8 mouse cellular contexts compared by ENCODE assay signal in genomic region chr2:163601712-163602100, GRCm38 (mm10). TPM values are rescaled to one million over a fixed set of nuclear protein-coding genes. Genes with fewer than 3 reads are reported as not detected.
A peak's percentile ranks its signal among the peaks of the same experiment; 100 is the strongest.
DNase-seq lines count a peak whose midpoint lies in the region; ATAC-seq and TF ChIP-seq lines count a peak whose summit lies in the region.

No protein-coding gene starts in this region.

- DNase-seq in layer of hippocampus, adult 2 months (ENCODE audit: low spot score in 2 of 2), result no peak
- DNase-seq in layer of hippocampus, postnatal 25 days (ENCODE audit: extremely low spot score in 1 of 2, low spot score in 1 of 2), result no peak
- DNase-seq in hindbrain, postnatal 0 days (ENCODE audit: low spot score), result peak; percentile 9
- no peak for DNase-seq in urinary bladder, postnatal 10 days (ENCODE audit: low spot score)
- DNase-seq in thymus, postnatal 4 days, result no peak
- DNase-seq in urinary bladder, postnatal 25 days (ENCODE audit: low spot score), result no peak

- H3K9ac ChIP-seq in embryonic facial prominence, embryonic 12.5 days, result no peak overlapping the region
- H3K9ac ChIP-seq in hindbrain, postnatal 0 days (replicated peaks; ENCODE audit: low read length), result peak overlapping the region; percentile 37; the same call in 1 of the 2 replicates

- peaks cover 24% of the 10 kb centered on the region for H3K79me2 ChIP-seq in myocyte (ENCODE audit: control insufficient read depth, insufficient read depth)

- H3K27me3 ChIP-seq in embryonic facial prominence, embryonic 12.5 days, result no peaks in the 10 kb centered on the region
- H3K27me3 ChIP-seq in hindbrain, postnatal 0 days (ENCODE audit: insufficient read depth, low read length), result no peaks in the 10 kb centered on the region
- H3K27me3 ChIP-seq in myocyte (ENCODE audit: control insufficient read depth, insufficient read depth, insufficient read length), result no peaks in the 10 kb centered on the region

- peak overlapping the region; percentile 86 for H3K4me3 ChIP-seq in layer of hippocampus, adult 2 months
- peak overlapping the region; percentile 88 for H3K4me3 ChIP-seq in embryonic facial prominence, embryonic 12.5 days
- H3K4me3 ChIP-seq in hindbrain, postnatal 0 days (ENCODE audit: low read length), result peak overlapping the region; percentile 81
- H3K4me3 ChIP-seq in myocyte, result peak overlapping the region; percentile 91

- peak overlapping the region; percentile 55 for H3ac ChIP-seq in myocyte (ENCODE audit: control insufficient read depth, insufficient read length)

- no peak for ATAC-seq in embryonic facial prominence, embryonic 12.5 days (ENCODE audit: insufficient number of reproducible peaks, insufficient read depth, low FRiP score, low TSS enrichment)
- no peak for ATAC-seq in hindbrain, postnatal 0 days

- peak overlapping the region; percentile 95 for H3K4me2 ChIP-seq in embryonic facial prominence, embryonic 12.5 days (replicated peaks)
- peak overlapping the region; percentile 86 for H3K4me2 ChIP-seq in hindbrain, postnatal 0 days (ENCODE audit: low read depth, low read length)
- H3K4me2 ChIP-seq in myocyte (ENCODE audit: low read depth), result peak overlapping the region; percentile 70

- WGBS in embryonic facial prominence, embryonic 12.5 days, result 75% methylated on average over 7 of the region's 7 CpGs
- WGBS in hindbrain, postnatal 0 days, result 74% methylated on average over 7 of the region's 7 CpGs

- no peak for TF ChIP-seq CTCF in layer of hippocampus, adult 2 months (conservative IDR thresholded peaks at IDR 0.05)
- no peak for TF ChIP-seq CTCF in hindbrain, postnatal 0 days (IDR thresholded peaks at IDR 0.05; ENCODE audit: low read depth)

- H3K4me1 ChIP-seq in embryonic facial prominence, embryonic 12.5 days, result peaks cover 9% of the 10 kb centered on the region
- peaks cover 7% of the 10 kb centered on the region for H3K4me1 ChIP-seq in hindbrain, postnatal 0 days (ENCODE audit: insufficient read depth, low read length)

- H3K36me3 ChIP-seq in embryonic facial prominence, embryonic 12.5 days, result no peaks in the 10 kb centered on the region
- no peaks in the 10 kb centered on the region for H3K36me3 ChIP-seq in hindbrain, postnatal 0 days (ENCODE audit: insufficient read depth, low read length)
- no peaks in the 10 kb centered on the region for H3K36me3 ChIP-seq in myocyte (ENCODE audit: control insufficient read depth, insufficient read depth)

- no peaks in the 10 kb centered on the region for H3K9me3 ChIP-seq in embryonic facial prominence, embryonic 12.5 days
- no peaks in the 10 kb centered on the region for H3K9me3 ChIP-seq in hindbrain, postnatal 0 days (ENCODE audit: low read length)

- peak overlapping the region; percentile 99 for H3K27ac ChIP-seq in layer of hippocampus, adult 2 months
- no peak overlapping the region for H3K27ac ChIP-seq in embryonic facial prominence, embryonic 12.5 days
- H3K27ac ChIP-seq in hindbrain, postnatal 0 days, result peak overlapping the region; percentile 95; the same call in 1 of the 2 replicates

- no peak for TF ChIP-seq POLR2A in myocyte (IDR thresholded peaks at IDR 0.05; ENCODE audit: insufficient read length, low read depth)

TF ChIP-seq in myocyte, 11 proteins besides CTCF, POLR2A, EP300 and RAD21:
- TF ChIP-seq TCF12 (IDR thresholded peaks at IDR 0.05; ENCODE audit: insufficient read depth, poor library complexity, severe bottlenecking) (no peak), CEBPB (IDR thresholded peaks at IDR 0.05; ENCODE audit: insufficient read depth, poor library complexity, severe bottlenecking) (no peak), REST (IDR thresholded peaks at IDR 0.05; ENCODE audit: insufficient read depth, insufficient read length) (no peak), MYOD1 (IDR thresholded peaks at IDR 0.05; ENCODE audit: control insufficient read depth in 1 of 3, insufficient read length in 2 of 3, low read depth in 2 of 3) (no peak), MAX (IDR thresholded peaks at IDR 0.05; ENCODE audit: low read depth) (no peak), TCF3 (IDR thresholded peaks at IDR 0.05; ENCODE audit: insufficient read length, low read depth) (no peak), SRF (IDR thresholded peaks at IDR 0.05; ENCODE audit: control insufficient read depth, insufficient read length, low read depth) (no peak), USF1 (IDR thresholded peaks at IDR 0.05; ENCODE audit: low read depth) (no peak), MYOG (IDR thresholded peaks at IDR 0.05; ENCODE audit: control insufficient read depth in 1 of 3, insufficient read depth in 1 of 3, insufficient read length in 2 of 3, low read depth in 2 of 3) (no peak), E2F4 (IDR thresholded peaks at IDR 0.05; ENCODE audit: insufficient read depth) (no peak), POLR2AphosphoS2 (IDR thresholded peaks at IDR 0.05; ENCODE audit: insufficient read length, low read depth) (no peak)

RNA-seq across cellular contexts. Expression of gene Ttpal, which starts 0.4 kb away (rescaled TPM):
- total RNA-seq in layer of hippocampus, adult 2 months (2021), result 10 to 100 TPM; 49.0 to 50.4 TPM
- total RNA-seq in layer of hippocampus, postnatal 25 days (2021), result 10 to 100 TPM; 47.9 to 61.3 TPM
- polyA plus RNA-seq in embryonic facial prominence, embryonic 12.5 days (2016; fragmentation: Nextera tagmentation; extraction: Ambion mirVana), result 45.1 and 47.6 TPM in 2 replicates
- 54.6 and 59.7 TPM in 2 replicates for total RNA-seq in hindbrain, postnatal 0 days (2014; rRNA removed)
- polyA plus RNA-seq in hindbrain, postnatal 0 days (2015; fragmentation: Nextera tagmentation; extraction: Ambion mirVana), result 27.9 and 28.0 TPM in 2 replicates
- 20.2 TPM for polyA plus RNA-seq in myocyte (2012; fragmentation: generic; extraction: Trizol)

RNA-seq across cellular contexts. Expression of gene Serinc3, which starts 43.2 kb away (rescaled TPM):
- total RNA-seq in layer of hippocampus, adult 2 months (2021), result 100 to 1,000 TPM; 198 to 204 TPM
- total RNA-seq in layer of hippocampus, postnatal 25 days (2021), result 100 to 1,000 TPM; 191 to 207 TPM
- 26.1 and 27.0 TPM in 2 replicates for polyA plus RNA-seq in embryonic facial prominence, embryonic 12.5 days (2016; fragmentation: Nextera tagmentation; extraction: Ambion mirVana)
- 82.6 and 97.4 TPM in 2 replicates for total RNA-seq in hindbrain, postnatal 0 days (2014; rRNA removed)
- polyA plus RNA-seq in hindbrain, postnatal 0 days (2015; fragmentation: Nextera tagmentation; extraction: Ambion mirVana), result 35.9 and 36.5 TPM in 2 replicates
- 88.9 TPM for polyA plus RNA-seq in myocyte (2012; fragmentation: generic; extraction: Trizol)

RNA-seq across cellular contexts. Expression of gene Pkig, which starts 56.5 kb away (rescaled TPM):
- 10 to 100 TPM; 93.7 to 93.9 TPM for total RNA-seq in layer of hippocampus, adult 2 months (2021)
- 10 to 100 TPM; 86.5 to 94.6 TPM for total RNA-seq in layer of hippocampus, postnatal 25 days (2021)
- 119 and 128 TPM in 2 replicates for polyA plus RNA-seq in embryonic facial prominence, embryonic 12.5 days (2016; fragmentation: Nextera tagmentation; extraction: Ambion mirVana)
- total RNA-seq in hindbrain, postnatal 0 days (2014; rRNA removed), result 70.8 and 95.2 TPM in 2 replicates
- polyA plus RNA-seq in hindbrain, postnatal 0 days (2015; fragmentation: Nextera tagmentation; extraction: Ambion mirVana), result 136 and 141 TPM in 2 replicates
- 799 TPM for polyA plus RNA-seq in myocyte (2012; fragmentation: generic; extraction: Trizol)
